Mouse (Mus musculus): ENCODE measurements around the gene Efcab11. TPM values are rescaled to one million over a fixed set of nuclear protein-coding genes. Genes with fewer than 3 reads are reported as not detected.
A peak's percentile ranks its signal among the peaks of the same experiment; 100 is the strongest.

Gene Efcab11
- total and polyA plus RNA-seq, 3 experiments, result 2.5 to 3.5 TPM; not detected in 1

GRCm38 (mm10) chr12:99864613-99865012 lies 19.6 kb downstream of the Efcab11 start:
- TF ChIP-seq ZMIZ1 (IDR thresholded peaks at IDR 0.05; ENCODE audit: low read depth, low read length) (no peak), POLR2AphosphoS2 (IDR thresholded peaks at IDR 0.05; ENCODE audit: low read length) (no peak), MEF2A (IDR thresholded peaks at IDR 0.05; ENCODE audit: extremely low read depth, insufficient replicate concordance, low read depth, low read length, poor library complexity, severe bottlenecking) (no peak), MYB (IDR thresholded peaks at IDR 0.05; ENCODE audit: low read depth, low read length) (no peak), E2F4 (IDR thresholded peaks at IDR 0.05; ENCODE audit: borderline replicate concordance, low read depth, low read length) (no peak), MAX (IDR thresholded peaks at IDR 0.05; ENCODE audit: low read length) (no peak), ZC3H11A (IDR thresholded peaks at IDR 0.05; ENCODE audit: low read depth, low read length) (no peak), BHLHE40 (IDR thresholded peaks at IDR 0.05; ENCODE audit: borderline replicate concordance, low read depth, low read length) (no peak), TAL1 (IDR thresholded peaks at IDR 0.05; ENCODE audit: low read length) (no peak), GATA1 (IDR thresholded peaks at IDR 0.05; ENCODE audit: low read depth, low read length) (no peak), CTCF (IDR thresholded peaks at IDR 0.05 in 2 of 3, conservative IDR thresholded peaks at IDR 0.05 in 1 of 3; ENCODE audit: control insufficient read depth in 1 of 3, insufficient read depth in 1 of 3, low read depth in 2 of 3, low read length in 3 of 3, poor library complexity in 1 of 3, severe bottlenecking in 1 of 3) (no peak), POLR2A (IDR thresholded peaks at IDR 0.05; ENCODE audit: control insufficient read depth in 1 of 2, insufficient read depth in 1 of 2, low read depth in 1 of 2, low read length in 2 of 2, poor library complexity in 1 of 2) (no peak), MYC (IDR thresholded peaks at IDR 0.05; ENCODE audit: low read depth, low read length) (no peak), NRF1 (IDR thresholded peaks at IDR 0.05; ENCODE audit: insufficient read depth, low read depth, low read length, poor library complexity, severe bottlenecking) (no peak)
- H3K9me3 ChIP-seq (replicated peaks; ENCODE audit: insufficient read depth, low read length), result no peaks in the 10 kb centered on the region
- no peak overlapping the region for H3K27ac ChIP-seq (ENCODE audit: control insufficient read depth, low read depth, low read length)
- no peaks in the 10 kb centered on the region for H3K27me3 ChIP-seq (ENCODE audit: control insufficient read depth in 1 of 2, insufficient read depth in 2 of 2, low read length in 2 of 2)
- no peaks in the 10 kb centered on the region for H3K79me2 ChIP-seq (ENCODE audit: control insufficient read depth, insufficient read depth, low read length, poor library complexity)
- DNase-seq (ENCODE audit: low read depth, low spot score), result no peak
- H3K4me1 ChIP-seq (ENCODE audit: control insufficient read depth in 1 of 2, insufficient read depth in 2 of 2, low read length in 2 of 2), result 0 out of 4 replicates have a peak, but pooled peaks cover 0 to 5% of the 10 kb centered on the region in 2 experiments
- no peak overlapping the region for H3K9ac ChIP-seq (ENCODE audit: control insufficient read depth, low read depth, low read length, poor library complexity, severe bottlenecking)
- 0 out of 4 replicates have a peak, but pooled peaks cover 0 to 2% of the 10 kb centered on the region in 2 experiments for H3K36me3 ChIP-seq (ENCODE audit: control insufficient read depth in 1 of 2, insufficient read depth in 2 of 2, low read length in 2 of 2)
- no peak overlapping the region for H3K4me3 ChIP-seq (ENCODE audit: control insufficient read depth in 1 of 2, insufficient read depth in 1 of 2, low read depth in 2 of 2, low read length in 2 of 2)

- H3K79me2 ChIP-seq (ENCODE audit: control insufficient read depth, insufficient read depth, low read length, poor library complexity), result no peaks in the 10 kb centered on the region
- H3K4me3 ChIP-seq (ENCODE audit: control insufficient read depth in 1 of 2, insufficient read depth in 1 of 2, low read depth in 2 of 2, low read length in 2 of 2), result no peak overlapping the region
- no peak overlapping the region for H3K27ac ChIP-seq (ENCODE audit: control insufficient read depth, low read depth, low read length)
- DNase-seq (ENCODE audit: low read depth, low spot score), result no peak
- H3K27me3 ChIP-seq (ENCODE audit: control insufficient read depth in 1 of 2, insufficient read depth in 2 of 2, low read length in 2 of 2), result no peaks in the 10 kb centered on the region
- TF ChIP-seq SMC3 (IDR thresholded peaks at IDR 0.05; ENCODE audit: low read depth, low read length), result peak; percentile 61
- TF ChIP-seq CTCF (IDR thresholded peaks at IDR 0.05 in 2 of 3, conservative IDR thresholded peaks at IDR 0.05 in 1 of 3; ENCODE audit: control insufficient read depth in 1 of 3, insufficient read depth in 1 of 3, low read depth in 2 of 3, low read length in 3 of 3, poor library complexity in 1 of 3, severe bottlenecking in 1 of 3), result peak in 1 of 3 experiments; percentile 45; a peak in 2 of 6 replicates
- TF ChIP-seq MYB (IDR thresholded peaks at IDR 0.05; ENCODE audit: low read depth, low read length), result no peak
- TF ChIP-seq JUND (IDR thresholded peaks at IDR 0.05; ENCODE audit: low read depth, low read length), result no peak
- TF ChIP-seq ZC3H11A (IDR thresholded peaks at IDR 0.05; ENCODE audit: low read depth, low read length), result peak; percentile 16; the same call in 1 of the 2 replicates
- TF ChIP-seq RAD21 (IDR thresholded peaks at IDR 0.05; ENCODE audit: low read depth, low read length), result peak; percentile 56
- no peaks in the 10 kb centered on the region for H3K9me3 ChIP-seq (replicated peaks; ENCODE audit: insufficient read depth, low read length)
- no peak overlapping the region for H3K9ac ChIP-seq (ENCODE audit: control insufficient read depth, low read depth, low read length, poor library complexity, severe bottlenecking)
- H3K36me3 ChIP-seq (ENCODE audit: control insufficient read depth in 1 of 2, insufficient read depth in 2 of 2, low read length in 2 of 2), result 0 out of 4 replicates have a peak, but pooled peaks cover 0 to 2% of the 10 kb centered on the region in 2 experiments
- H3K4me1 ChIP-seq (ENCODE audit: control insufficient read depth in 1 of 2, insufficient read depth in 2 of 2, low read length in 2 of 2), result 0 out of 4 replicates have a peak, but pooled peaks cover 0 to 6% of the 10 kb centered on the region in 2 experiments
These were observed 23.3 kb downstream of the Efcab11 start for GRCm38 (mm10) chr12:99860981-99861380.
